ENCODE assay signal across 15 mouse cellular contexts in genomic region chr7:50374876-50375275, GRCm38 (mm10).
DNase-seq lines count a peak whose midpoint lies in the region; ATAC-seq lines count a peak whose summit lies in the region.
"Had no signal": no experiment of that assay in that cellular context is flagged by ENCODE, and none has a peak within 500 bp of the region (broad histone marks: within the 10 kb centered on the region; RNA-seq: fewer than 3 reads in every experiment).

No protein-coding gene starts in this region.

- DNase-seq in frontal cortex, adult 2 months (ENCODE audit: extremely low spot score in 1 of 2, low spot score in 1 of 2), result peak; percentile 78 to 87
- peak; percentile 72 to 78 for DNase-seq in layer of hippocampus, adult 8-10 months (ENCODE audit: low spot score in 2 of 2)
- DNase-seq in left cerebral cortex, adult 9 months (ENCODE audit: low spot score in 2 of 2), result peak; percentile 55 to 86
- DNase-seq in right cerebral cortex, postnatal 36 days (ENCODE audit: low spot score in 2 of 2), result peak; percentile 64 to 73
- no peak for DNase-seq in adrenal gland, adult 8-10 months
- DNase-seq: cerebellum, adult 11-12 months; heart, postnatal 14 days; lung, postnatal 14 days had no signal

- ATAC-seq in intestine, embryonic 15.5 days, result no peak
- ATAC-seq in megakaryocyte-erythroid progenitor cell, adult 5-6 weeks (replicated peaks; ENCODE audit: low FRiP score, low TSS enrichment, poor library complexity, severe bottlenecking), result no peak

- no peak overlapping the region for H3K4me3 ChIP-seq in intestine, embryonic 15.5 days (replicated peaks)
- H3K4me3 ChIP-seq: kidney, embryonic 15.5 days; limb, embryonic 12.5 days; liver, embryonic 15.5 days; midbrain, embryonic 12.5 days had no signal

- no peaks in the 10 kb centered on the region for H3K9me3 ChIP-seq in intestine, embryonic 15.5 days
- H3K9me3 ChIP-seq: kidney, embryonic 15.5 days; limb, embryonic 12.5 days; liver, embryonic 15.5 days; midbrain, embryonic 12.5 days had no signal

- no peak overlapping the region for H3K9ac ChIP-seq in intestine, embryonic 15.5 days
- H3K9ac ChIP-seq: kidney, embryonic 15.5 days; limb, embryonic 12.5 days; liver, embryonic 15.5 days; midbrain, embryonic 12.5 days had no signal

- H3K36me3 ChIP-seq in intestine, embryonic 15.5 days, result no peaks in the 10 kb centered on the region
- H3K36me3 ChIP-seq: G1E; kidney, embryonic 15.5 days; limb, embryonic 12.5 days; liver, embryonic 15.5 days; midbrain, embryonic 12.5 days had no signal

- H3K27ac ChIP-seq in intestine, embryonic 15.5 days, result no peak overlapping the region
- H3K27ac ChIP-seq: kidney, embryonic 15.5 days; limb, embryonic 12.5 days; liver, embryonic 15.5 days; midbrain, embryonic 12.5 days had no signal

- 77% methylated on average over 4 of the region's 4 CpGs for WGBS in intestine, embryonic 15.5 days

- H3K27me3 ChIP-seq in intestine, embryonic 15.5 days (replicated peaks), result no peaks in the 10 kb centered on the region
- H3K27me3 ChIP-seq: kidney, embryonic 15.5 days; limb, embryonic 12.5 days; liver, embryonic 15.5 days; midbrain, embryonic 12.5 days had no signal

- no peak overlapping the region for H3K4me2 ChIP-seq in intestine, embryonic 15.5 days (replicated peaks)
- H3K4me2 ChIP-seq: kidney, embryonic 15.5 days; limb, embryonic 12.5 days; liver, embryonic 15.5 days; midbrain, embryonic 12.5 days had no signal

- no peaks in the 10 kb centered on the region for H3K4me1 ChIP-seq in intestine, embryonic 15.5 days (replicated peaks)
- H3K4me1 ChIP-seq: kidney, embryonic 15.5 days; limb, embryonic 12.5 days; liver, embryonic 15.5 days; midbrain, embryonic 12.5 days had no signal
